Mouse (Mus musculus) heart, embryonic 13.5 days (tissue): Measurements from ENCODE around the gene Pparg. TPM values are rescaled to one million over a fixed set of nuclear protein-coding genes. Genes with fewer than 3 reads are reported as not detected.

Source experiments
- ATAC-seq: fragments of 200-750 bp; cut with Nextera tagmentation; 2 replicates; pipeline ENCODE4 v1.8.0; 2017; ENCODE audit warnings: moderate TSS enrichment; ENCODE audit not compliant: insufficient number of reproducible peaks, low FRiP score, low TSS enrichment; ENCODE audit errors: extremely low read depth
- H3K27ac ChIP-seq: fragments of 300-500 bp; sonication (generic); replicated peaks from 2 replicates; pipeline ENCODE4 v1.5.1; 2015; ENCODE audit warnings: moderate library complexity, mild to moderate bottlenecking, inconsistent platforms
- H3K27me3 ChIP-seq: fragments of 300-500 bp; sonication (generic); replicated peaks from 2 replicates; pipeline ENCODE4 v1.6.1; 2015; ENCODE audit warnings: mild to moderate bottlenecking, inconsistent platforms
- H3K36me3 ChIP-seq: fragments of 300-500 bp; sonication (generic); 2 replicates; pipeline ENCODE4 v1.6.1; 2015; ENCODE audit warnings: mild to moderate bottlenecking, inconsistent platforms
- H3K4me1 ChIP-seq: fragments of 300-500 bp; sonication (generic); 2 replicates; pipeline ENCODE4 v1.6.1; 2015; ENCODE audit warnings: inconsistent platforms
- H3K4me2 ChIP-seq: fragments of 300-500 bp; sonication (generic); 2 replicates; pipeline ENCODE4 v1.6.1; 2015; ENCODE audit warnings: inconsistent platforms, mild to moderate bottlenecking, moderate library complexity
- H3K4me3 ChIP-seq: fragments of 300-500 bp; sonication (generic); 2 replicates; pipeline ENCODE4 v1.5.1; 2015; ENCODE audit warnings: moderate library complexity, mild to moderate bottlenecking, inconsistent platforms
- H3K9ac ChIP-seq: fragments of 300-500 bp; sonication (generic); 2 replicates; pipeline ENCODE4 v1.6.1; 2015; ENCODE audit warnings: inconsistent platforms, mild to moderate bottlenecking, moderate library complexity
- H3K9me3 ChIP-seq: fragments of 300-500 bp; sonication (generic); 2 replicates; pipeline ENCODE4 v1.6.1; 2016; ENCODE audit warnings: inconsistent platforms
- WGBS: fragments of 180-500 bp; shearing (Covaris S2); methylation state at CpG from one replicate; pipeline ENCODE4 v1.1.7; 2015; ENCODE audit warnings: mixed read lengths; 5-methylcytosine and 5-hydroxymethylcytosine counted together
- polyA plus RNA-seq: library from polyadenylated mRNA; unstranded; fragments of >200 nt; fragmentation: Nextera tagmentation; extraction: Ambion mirVana; gene quantifications from 2 replicates; pipeline ENCODE4 v1.2.1, GENCODE M21; 2015

Pparg gene
- polyA plus RNA-seq, 1 experiment from 2014 or later: 1.0 TPM

DNA sequence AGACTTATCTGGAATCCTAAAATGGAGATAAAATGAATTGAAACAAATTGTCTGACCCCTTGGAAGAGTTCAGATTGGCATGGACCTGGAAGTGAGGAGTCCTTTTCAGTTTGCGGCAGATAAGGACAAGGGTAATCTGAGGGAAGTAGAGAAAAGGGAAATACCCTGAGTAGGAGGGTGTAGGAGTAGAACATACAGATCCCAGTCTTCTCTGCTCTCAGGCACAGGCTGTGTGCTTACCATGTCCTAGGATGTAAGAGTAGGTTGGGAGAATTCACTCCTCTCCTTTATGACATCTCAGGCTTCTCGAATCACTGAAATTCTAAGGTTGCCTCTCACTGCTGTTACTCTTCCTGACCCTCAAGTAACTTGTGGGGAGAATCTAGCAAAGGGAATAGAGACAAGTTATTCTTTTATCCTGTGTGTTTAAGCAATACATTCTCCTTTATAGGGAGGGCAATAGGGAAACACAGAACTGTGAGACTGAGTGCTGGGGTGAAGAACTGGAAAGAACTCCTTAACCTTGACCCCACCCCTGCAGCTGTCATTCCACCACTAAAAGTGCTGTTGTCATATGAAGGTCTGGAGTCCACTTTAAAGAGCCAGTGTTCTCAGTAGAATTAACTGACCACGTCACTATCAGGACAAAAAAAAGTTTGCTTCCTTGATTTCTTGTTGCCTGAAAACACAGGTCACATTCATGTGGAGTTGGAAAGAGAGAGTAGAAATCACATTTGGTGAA is 6.3 kb downstream of the Pparg start:
- no peak overlapping the region for H3K27ac ChIP-seq
- ATAC-seq: no peak
- 52% methylated on average over 3 of the region's 3 CpGs for WGBS
- H3K9me3 ChIP-seq: no peaks in the 10 kb centered on the region
- no peak overlapping the region for H3K4me2 ChIP-seq
- peaks cover 12% of the 10 kb centered on the region for H3K27me3 ChIP-seq
- H3K36me3 ChIP-seq: no peaks in the 10 kb centered on the region
- peaks cover 1% of the 10 kb centered on the region for H3K4me1 ChIP-seq
- H3K4me3 ChIP-seq: no peak overlapping the region
- H3K9ac ChIP-seq: no peak overlapping the region

DNA sequence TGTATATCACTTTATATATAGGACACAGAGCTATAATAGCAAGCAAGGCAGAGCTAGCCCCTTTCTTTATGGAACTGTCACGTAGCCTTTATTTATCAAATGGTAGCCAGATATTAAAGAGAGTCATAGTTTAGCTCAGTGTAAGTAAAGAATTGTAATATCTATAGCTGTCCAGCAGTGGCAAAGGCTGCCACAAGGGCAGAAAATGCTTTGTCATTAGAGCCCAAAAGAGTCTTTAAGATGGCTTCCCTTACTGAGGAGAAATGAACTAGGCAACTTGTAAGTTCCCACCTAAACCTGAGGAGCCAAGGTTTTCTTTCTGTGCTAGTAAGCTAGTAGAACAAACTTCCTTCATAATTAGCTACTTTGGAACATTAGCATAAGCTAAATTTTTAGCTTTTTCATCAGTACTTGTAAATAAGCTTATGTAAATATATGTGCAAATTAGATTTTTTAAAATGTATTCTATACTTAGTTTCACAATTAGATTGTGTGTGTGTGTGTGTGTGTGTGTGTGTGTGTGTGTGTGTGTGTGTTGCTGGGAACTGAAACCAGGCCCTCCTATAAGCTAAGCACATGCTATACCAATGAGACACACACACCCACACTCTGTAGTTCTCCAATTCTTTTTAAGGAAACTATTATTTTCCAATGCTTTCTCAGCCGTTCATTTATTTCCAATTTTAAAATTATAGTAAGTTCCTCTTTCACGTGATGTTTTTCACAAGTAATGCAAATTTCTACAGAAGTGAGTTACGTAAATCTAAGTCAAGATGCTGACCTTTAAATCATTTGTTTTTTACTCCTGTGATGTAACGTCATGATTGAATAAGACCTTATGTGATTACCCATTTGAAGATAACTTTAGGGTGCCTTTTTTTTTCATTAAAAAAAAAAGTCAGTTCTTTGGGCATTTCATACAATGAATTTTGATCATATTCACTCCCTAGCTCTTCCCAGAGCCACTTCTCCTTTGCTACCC is 14.4 kb downstream of the Pparg start:
- Histone ChIP-seq H3K9ac (no peak overlapping the region), H3K4me3 (no peak overlapping the region), H3K27ac (no peak overlapping the region), H3K27me3 (peaks cover 2% of the 10 kb centered on the region; the same call in 1 of the 2 replicates), H3K9me3 (no peaks in the 10 kb centered on the region), H3K4me2 (no peak overlapping the region), H3K36me3 (no peaks in the 10 kb centered on the region), H3K4me1 (no peaks in the 10 kb centered on the region)
- 83% methylated on average over 5 of the region's 5 CpGs for WGBS
- no peak for ATAC-seq

DNA sequence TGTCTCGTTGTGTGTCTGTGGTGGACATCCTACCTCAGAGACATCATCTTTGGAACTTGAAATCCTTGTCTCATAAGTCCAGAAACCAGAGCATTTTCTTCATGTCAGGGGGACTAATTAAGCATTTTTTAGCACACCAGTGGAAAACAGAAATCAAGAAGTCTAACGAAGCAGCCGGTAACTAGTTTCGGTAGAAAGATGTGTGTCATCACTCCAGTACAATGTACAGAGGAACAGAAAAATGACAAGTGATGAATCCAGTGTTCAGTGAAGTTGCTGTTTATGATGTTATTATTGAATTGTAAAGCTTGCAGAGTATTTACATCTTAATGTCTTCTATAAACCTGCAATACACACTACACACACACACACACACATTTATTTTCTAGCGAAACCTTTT is 19.8 kb downstream of the Pparg start:
- Histone ChIP-seq H3K36me3 (no peaks in the 10 kb centered on the region), H3K9me3 (no peaks in the 10 kb centered on the region), H3K9ac (no peak overlapping the region), H3K4me3 (no peak overlapping the region), H3K27me3 (peaks cover 4% of the 10 kb centered on the region; the same call in 1 of the 2 replicates), H3K27ac (no peak overlapping the region), H3K4me1 (peaks cover 9% of the 10 kb centered on the region; the same call in 1 of the 2 replicates), H3K4me2 (no peak overlapping the region)
- 78% methylated on average over 5 of the region's 5 CpGs for WGBS
- no peak for ATAC-seq

- Histone ChIP-seq H3K9me3 (no peaks in the 10 kb centered on the region), H3K4me3 (no peak overlapping the region), H3K27ac (no peak overlapping the region), H3K36me3 (no peaks in the 10 kb centered on the region), H3K4me1 (peaks cover 9% of the 10 kb centered on the region; the same call in 1 of the 2 replicates), H3K27me3 (peaks cover 4% of the 10 kb centered on the region; the same call in 1 of the 2 replicates), H3K9ac (no peak overlapping the region), H3K4me2 (no peak overlapping the region)
- no peak for ATAC-seq
- WGBS: 37% methylated on average over 5 of the region's 5 CpGs
Measured at GRCm38 (mm10) chr6:115382712-115383111, 22.0 kb downstream of the Pparg start.

- H3K9ac ChIP-seq: no peak overlapping the region
- 78% methylated on average over 4 of the region's 4 CpGs for WGBS
- no peaks in the 10 kb centered on the region for H3K9me3 ChIP-seq
- H3K4me3 ChIP-seq: no peak overlapping the region
- H3K36me3 ChIP-seq: no peaks in the 10 kb centered on the region
- no peak overlapping the region for H3K4me2 ChIP-seq
- no peak for ATAC-seq
- H3K27me3 ChIP-seq: no peaks in the 10 kb centered on the region
- H3K27ac ChIP-seq: no peak overlapping the region
- H3K4me1 ChIP-seq: no peaks in the 10 kb centered on the region
Measured at GRCm38 (mm10) chr6:115389945-115390540, 29.3 kb downstream of the Pparg start.

DNA sequence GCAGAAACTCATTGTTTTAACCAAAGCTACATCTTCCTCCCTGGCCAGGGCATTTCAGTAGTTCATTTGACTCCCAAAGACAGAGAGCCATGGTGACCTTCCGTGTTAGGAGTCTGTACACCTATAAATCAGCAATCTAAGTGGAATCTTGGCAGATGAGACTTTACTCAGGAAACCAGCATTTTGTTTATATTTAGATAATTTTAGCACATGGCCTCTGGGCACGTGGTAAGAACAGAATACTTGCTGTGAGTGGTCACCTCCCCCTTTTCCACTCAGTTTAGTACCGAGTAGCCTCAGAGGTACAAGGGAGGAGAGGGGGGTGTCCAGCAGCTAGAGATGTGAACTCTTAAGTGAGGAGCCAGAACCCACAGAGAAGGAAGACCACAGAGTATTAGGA is 36.2 kb downstream of the Pparg start:
- Histone ChIP-seq H3K9me3 (no peaks in the 10 kb centered on the region), H3K4me2 (no peak overlapping the region), H3K27me3 (no peaks in the 10 kb centered on the region), H3K9ac (no peak overlapping the region), H3K27ac (no peak overlapping the region), H3K4me1 (no peaks in the 10 kb centered on the region), H3K36me3 (no peaks in the 10 kb centered on the region), H3K4me3 (no peak overlapping the region)
- WGBS: 41% methylated on average over 3 of the region's 3 CpGs
- no peak for ATAC-seq

DNA sequence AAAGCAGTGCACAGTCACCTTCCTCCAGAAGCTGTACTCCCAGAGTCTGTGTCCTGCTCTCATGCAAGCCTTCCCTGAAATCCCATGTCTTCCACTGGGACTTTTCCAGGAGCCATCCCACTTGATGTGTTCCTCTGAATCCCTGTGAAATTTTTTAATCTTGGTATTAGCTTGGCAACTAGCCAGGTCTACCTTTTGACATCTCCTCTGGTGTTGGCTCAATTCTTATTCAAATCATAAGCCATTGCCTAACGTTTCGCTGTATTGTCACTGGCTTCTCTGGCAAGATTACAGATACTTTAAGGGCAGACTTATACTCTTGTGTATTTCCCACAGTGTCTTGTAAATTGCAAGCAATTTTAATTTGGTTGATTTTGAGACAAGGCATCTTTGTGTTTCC is 43.6 kb downstream of the Pparg start:
- 73% methylated on average over 2 of the region's 2 CpGs for WGBS
- Histone ChIP-seq H3K9ac (no peak overlapping the region), H3K9me3 (no peaks in the 10 kb centered on the region), H3K27me3 (no peaks in the 10 kb centered on the region), H3K4me1 (0 out of 2 replicates have a peak, but pooled peaks cover 3% of the 10 kb centered on the region), H3K4me2 (no peak overlapping the region), H3K36me3 (no peaks in the 10 kb centered on the region), H3K4me3 (no peak overlapping the region), H3K27ac (no peak overlapping the region)
- ATAC-seq: no peak

DNA sequence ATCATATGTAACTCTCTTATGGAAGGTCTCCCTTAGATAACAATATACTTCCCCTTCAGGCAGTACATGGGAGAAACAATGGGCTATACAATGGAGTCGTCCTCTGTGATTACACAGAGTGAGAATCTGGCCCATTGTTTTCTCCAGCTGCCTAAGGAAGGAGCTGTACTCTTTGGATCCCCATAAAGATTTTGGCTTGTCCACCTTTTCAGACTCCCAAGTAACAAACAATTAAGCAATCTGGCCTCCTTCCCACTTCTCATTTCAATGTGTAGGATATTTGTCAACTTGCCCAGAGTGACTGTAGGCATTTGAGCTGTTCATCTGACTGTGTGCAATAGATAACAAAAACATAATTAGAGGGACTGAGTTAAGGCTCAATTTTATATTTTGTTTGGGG is 50.7 kb downstream of the Pparg start:
- Histone ChIP-seq H3K9me3 (no peaks in the 10 kb centered on the region), H3K27me3 (no peaks in the 10 kb centered on the region), H3K4me3 (no peak overlapping the region), H3K9ac (no peak overlapping the region), H3K27ac (no peak overlapping the region), H3K4me1 (no peaks in the 10 kb centered on the region), H3K4me2 (no peak overlapping the region), H3K36me3 (no peaks in the 10 kb centered on the region)
- no peak for ATAC-seq
- 34% methylated on average over 1 of the region's 1 CpGs for WGBS

GRCm38 (mm10) chr6:115418171-115418570 is 57.4 kb downstream of the Pparg start:
- Histone ChIP-seq H3K9me3 (no peaks in the 10 kb centered on the region), H3K4me2 (no peak overlapping the region), H3K27me3 (no peaks in the 10 kb centered on the region), H3K4me1 (no peaks in the 10 kb centered on the region), H3K36me3 (no peaks in the 10 kb centered on the region), H3K27ac (no peak overlapping the region), H3K4me3 (no peak overlapping the region), H3K9ac (no peak overlapping the region)
- 77% methylated on average over 3 of the region's 3 CpGs for WGBS
- no peak for ATAC-seq

DNA sequence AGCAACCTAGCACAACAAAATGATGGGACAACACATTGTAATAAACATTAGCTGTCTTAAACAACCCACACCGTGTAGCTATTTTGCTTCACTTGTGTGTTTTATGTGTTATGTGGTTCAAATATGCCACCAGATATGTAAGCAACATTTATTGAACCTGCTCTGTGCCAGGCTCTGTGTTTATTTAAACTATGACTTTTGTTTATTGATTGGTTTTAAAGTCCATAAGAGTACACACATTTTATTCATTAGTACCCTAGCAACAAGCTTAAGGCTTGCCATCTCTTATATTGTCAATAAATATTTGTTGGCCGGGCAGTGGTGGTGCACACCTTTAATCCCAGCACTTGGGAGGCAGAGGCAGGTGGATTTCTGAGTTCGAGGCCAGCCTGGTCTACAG is 58.2 kb downstream of the Pparg start:
- Histone ChIP-seq H3K9ac (no peak overlapping the region), H3K27ac (no peak overlapping the region), H3K4me1 (no peaks in the 10 kb centered on the region), H3K9me3 (no peaks in the 10 kb centered on the region), H3K4me3 (no peak overlapping the region), H3K27me3 (no peaks in the 10 kb centered on the region), H3K36me3 (no peaks in the 10 kb centered on the region), H3K4me2 (no peak overlapping the region)
- no peak for ATAC-seq
- WGBS: 80% methylated on average over 3 of the region's 3 CpGs

- no peak overlapping the region for H3K4me3 ChIP-seq
- H3K4me1 ChIP-seq: no peaks in the 10 kb centered on the region
- no peak overlapping the region for H3K4me2 ChIP-seq
- no peak overlapping the region for H3K27ac ChIP-seq
- no peaks in the 10 kb centered on the region for H3K9me3 ChIP-seq
- no peak for ATAC-seq
- no peak overlapping the region for H3K9ac ChIP-seq
- H3K27me3 ChIP-seq: no peaks in the 10 kb centered on the region; the same call in 1 of the 2 replicates
- 47% methylated on average over 1 of the region's 1 CpGs for WGBS
- H3K36me3 ChIP-seq: no peaks in the 10 kb centered on the region
Measured at GRCm38 (mm10) chr6:115420963-115421362, 60.2 kb downstream of the Pparg start.
